Mouse (Mus musculus) midbrain, embryonic 12.5 days (tissue): ENCODE results near the gene Stra8. TPM values are rescaled to one million over a fixed set of nuclear protein-coding genes. Genes with fewer than 3 reads are reported as not detected.

ENCODE experiments used
- ATAC-seq: fragments of 200-750 bp; cut with Nextera tagmentation; 2 replicates; pipeline ENCODE4 v1.8.0; 2017; ENCODE audit warnings: low read depth, moderate TSS enrichment, moderate library complexity; ENCODE audit not compliant: low FRiP score
- H3K27ac ChIP-seq: fragments of 300-500 bp; sonication (generic); replicated peaks from 2 replicates; pipeline ENCODE4 v1.5.1; 2016; ENCODE audit warnings: mild to moderate bottlenecking
- H3K27me3 ChIP-seq: fragments of 300-500 bp; sonication (generic); 2 replicates; pipeline ENCODE4 v1.6.1; 2016; ENCODE audit warnings: mild to moderate bottlenecking
- H3K36me3 ChIP-seq: fragments of 300-500 bp; sonication (generic); 2 replicates; pipeline ENCODE4 v1.6.1; 2016
- H3K4me1 ChIP-seq: fragments of 300-500 bp; sonication (generic); 2 replicates; pipeline ENCODE4 v1.6.1; 2016
- H3K4me2 ChIP-seq: fragments of 300-500 bp; sonication (generic); replicated peaks from 2 replicates; pipeline ENCODE4 v1.6.1; 2016; ENCODE audit warnings: mild to moderate bottlenecking, moderate library complexity
- H3K4me3 ChIP-seq: fragments of 300-500 bp; sonication (generic); 2 replicates; pipeline ENCODE4 v1.5.1; 2016; ENCODE audit warnings: mild to moderate bottlenecking
- H3K9ac ChIP-seq: fragments of 300-500 bp; sonication (generic); replicated peaks from 2 replicates; pipeline ENCODE4 v1.6.1; 2016; ENCODE audit warnings: mild to moderate bottlenecking, moderate library complexity
- H3K9me3 ChIP-seq: fragments of 300-500 bp; sonication (generic); 2 replicates; pipeline ENCODE4 v1.6.1; 2016; ENCODE audit warnings: mild to moderate bottlenecking
- WGBS: fragments of 180-500 bp; shearing (Covaris S2); methylation state at CpG from one replicate; pipeline ENCODE4 v1.1.7; 2016; 5-methylcytosine and 5-hydroxymethylcytosine counted together
- polyA plus RNA-seq: library from polyadenylated mRNA; unstranded; fragments of >200 nt; fragmentation: Nextera tagmentation; extraction: Ambion mirVana; gene quantifications from 2 replicates; pipeline ENCODE4 v1.2.1, GENCODE M21; 2016

Gene Stra8
- polyA plus RNA-seq, 1 experiment from 2014 or later = not detected

GRCm38 (mm10) chr6:34921941-34922340 lies 2.0 kb downstream of the Stra8 start:
- Histone ChIP-seq H3K9me3 (no peaks in the 10 kb centered on the region), H3K36me3 (no peaks in the 10 kb centered on the region), H3K4me3 (no peak overlapping the region), H3K4me2 (no peak overlapping the region), H3K9ac (no peak overlapping the region), H3K4me1 (no peaks in the 10 kb centered on the region), H3K27ac (no peak overlapping the region), H3K27me3 (no peaks in the 10 kb centered on the region)
- 46% methylated on average over 13 of the region's 14 CpGs for WGBS
- 0 out of 2 replicates have a peak, but pooled peaks have one; percentile 54 for ATAC-seq

- Histone ChIP-seq H3K36me3 (no peaks in the 10 kb centered on the region), H3K9ac (no peak overlapping the region), H3K4me1 (no peaks in the 10 kb centered on the region), H3K4me3 (no peak overlapping the region), H3K9me3 (no peaks in the 10 kb centered on the region), H3K27me3 (no peaks in the 10 kb centered on the region), H3K27ac (no peak overlapping the region), H3K4me2 (no peak overlapping the region)
- WGBS = 34% methylated on average over 4 of the region's 4 CpGs
- ATAC-seq = 0 out of 2 replicates have a peak, but pooled peaks have one; percentile 23
These were observed 7.2 kb downstream of the Stra8 start for GRCm38 (mm10) chr6:34927156-34927555.

GRCm38 (mm10) chr6:34927594-34927993 lies 7.6 kb downstream of the Stra8 start:
- no peak overlapping the region for H3K4me2 ChIP-seq
- 94% methylated on average over 8 of the region's 8 CpGs for WGBS
- H3K36me3 ChIP-seq = no peaks in the 10 kb centered on the region
- H3K27ac ChIP-seq = no peak overlapping the region
- no peak overlapping the region for H3K9ac ChIP-seq
- no peak overlapping the region for H3K4me3 ChIP-seq
- no peaks in the 10 kb centered on the region for H3K9me3 ChIP-seq
- no peaks in the 10 kb centered on the region for H3K4me1 ChIP-seq
- no peak for ATAC-seq
- no peaks in the 10 kb centered on the region for H3K27me3 ChIP-seq

- WGBS = 79% methylated on average over 1 of the region's 1 CpGs
- no peak for ATAC-seq
- H3K9ac ChIP-seq = no peak overlapping the region
These were observed 12.7 kb downstream of the Stra8 start for GRCm38 (mm10) chr6:34932633-34933032.

GRCm38 (mm10) chr6:34936743-34937142 lies 16.8 kb downstream of the Stra8 start:
- no peak for ATAC-seq
- no peak overlapping the region for H3K4me3 ChIP-seq
- 0 out of 2 replicates have a peak, but pooled peaks cover 3% of the 10 kb centered on the region for H3K4me1 ChIP-seq
- no peaks in the 10 kb centered on the region for H3K36me3 ChIP-seq
- no peak overlapping the region for H3K9ac ChIP-seq
- WGBS = 72% methylated on average over 5 of the region's 5 CpGs
- H3K9me3 ChIP-seq = no peaks in the 10 kb centered on the region
- H3K4me2 ChIP-seq = no peak overlapping the region
- no peaks in the 10 kb centered on the region for H3K27me3 ChIP-seq
- no peak overlapping the region for H3K27ac ChIP-seq

More at GRCm38 (mm10) chr6:34932633-34933032, 12.7 kb downstream of the Stra8 start:
- no peaks in the 10 kb centered on the region for H3K4me1 ChIP-seq
- H3K27me3 ChIP-seq = no peaks in the 10 kb centered on the region
- no peak overlapping the region for H3K27ac ChIP-seq
- no peak overlapping the region for H3K4me2 ChIP-seq
- no peaks in the 10 kb centered on the region for H3K9me3 ChIP-seq
- no peaks in the 10 kb centered on the region for H3K36me3 ChIP-seq
- H3K4me3 ChIP-seq = no peak overlapping the region

GRCm38 (mm10) chr6:34938280-34938928 lies 18.4 kb downstream of the Stra8 start:
- no peak overlapping the region for H3K27ac ChIP-seq
- H3K36me3 ChIP-seq = no peaks in the 10 kb centered on the region
- H3K4me1 ChIP-seq = 0 out of 2 replicates have a peak, but pooled peaks cover 3% of the 10 kb centered on the region
- 70% methylated on average over 7 of the region's 7 CpGs for WGBS
- ATAC-seq = no peak
- H3K4me3 ChIP-seq = no peak overlapping the region
- no peaks in the 10 kb centered on the region for H3K9me3 ChIP-seq
- no peak overlapping the region for H3K4me2 ChIP-seq
- H3K9ac ChIP-seq = no peak overlapping the region
- H3K27me3 ChIP-seq = no peaks in the 10 kb centered on the region

- H3K9me3 ChIP-seq = no peaks in the 10 kb centered on the region
- no peaks in the 10 kb centered on the region for H3K27me3 ChIP-seq
- 0 out of 2 replicates have a peak, but pooled peaks cover 3% of the 10 kb centered on the region for H3K4me1 ChIP-seq
- 43% methylated on average over 4 of the region's 4 CpGs for WGBS
- H3K4me3 ChIP-seq = no peak overlapping the region
- ATAC-seq = no peak
- H3K36me3 ChIP-seq = no peaks in the 10 kb centered on the region
- H3K9ac ChIP-seq = no peak overlapping the region
- H3K4me2 ChIP-seq = no peak overlapping the region
- H3K27ac ChIP-seq = no peak overlapping the region
These were observed 19.0 kb downstream of the Stra8 start for GRCm38 (mm10) chr6:34938929-34939325.

- Histone ChIP-seq H3K4me3 (no peak overlapping the region), H3K9ac (no peak overlapping the region), H3K36me3 (no peaks in the 10 kb centered on the region), H3K27me3 (no peaks in the 10 kb centered on the region), H3K4me2 (no peak overlapping the region), H3K9me3 (no peaks in the 10 kb centered on the region), H3K4me1 (0 out of 2 replicates have a peak, but pooled peaks cover 3% of the 10 kb centered on the region), H3K27ac (no peak overlapping the region)
- ATAC-seq = no peak
- 90% methylated on average over 8 of the region's 8 CpGs for WGBS
These were observed 19.5 kb downstream of the Stra8 start for GRCm38 (mm10) chr6:34939451-34939850.

- 0 out of 2 replicates have a peak, but pooled peaks cover 3% of the 10 kb centered on the region for H3K4me1 ChIP-seq
- no peak overlapping the region for H3K9ac ChIP-seq
- no peaks in the 10 kb centered on the region for H3K36me3 ChIP-seq
- ATAC-seq = no peak
- H3K4me3 ChIP-seq = no peak overlapping the region
- no peaks in the 10 kb centered on the region for H3K27me3 ChIP-seq
- no peak overlapping the region for H3K27ac ChIP-seq
- 73% methylated on average over 2 of the region's 2 CpGs for WGBS
- no peaks in the 10 kb centered on the region for H3K9me3 ChIP-seq
- H3K4me2 ChIP-seq = no peak overlapping the region
These were observed 21.5 kb downstream of the Stra8 start for GRCm38 (mm10) chr6:34941496-34941895.

GRCm38 (mm10) chr6:34942446-34942845 lies 22.5 kb downstream of the Stra8 start:
- no peaks in the 10 kb centered on the region for H3K36me3 ChIP-seq
- WGBS = 82% methylated on average over 9 of the region's 9 CpGs
- no peaks in the 10 kb centered on the region for H3K27me3 ChIP-seq
- H3K4me2 ChIP-seq = no peak overlapping the region
- no peak overlapping the region for H3K9ac ChIP-seq
- 0 out of 2 replicates have a peak, but pooled peaks cover 3% of the 10 kb centered on the region for H3K4me1 ChIP-seq
- ATAC-seq = no peak
- H3K4me3 ChIP-seq = no peak overlapping the region
- H3K9me3 ChIP-seq = peaks cover 5% of the 10 kb centered on the region; the same call in 1 of the 2 replicates
- no peak overlapping the region for H3K27ac ChIP-seq

GRCm38 (mm10) chr6:34943499-34943898 lies 23.5 kb downstream of the Stra8 start:
- Histone ChIP-seq H3K27me3 (peaks cover 6% of the 10 kb centered on the region; the same call in 1 of the 2 replicates), H3K9ac (no peak overlapping the region), H3K4me2 (no peak overlapping the region), H3K4me1 (0 out of 2 replicates have a peak, but pooled peaks cover 3% of the 10 kb centered on the region), H3K36me3 (no peaks in the 10 kb centered on the region), H3K4me3 (no peak overlapping the region), H3K9me3 (peaks cover 5% of the 10 kb centered on the region; the same call in 1 of the 2 replicates), H3K27ac (no peak overlapping the region)
- WGBS = 85% methylated on average over 5 of the region's 5 CpGs
- no peak for ATAC-seq

- peaks cover 5% of the 10 kb centered on the region; the same call in 1 of the 2 replicates for H3K9me3 ChIP-seq
- H3K9ac ChIP-seq = no peak overlapping the region
- H3K27me3 ChIP-seq = peaks cover 23% of the 10 kb centered on the region
- no peaks in the 10 kb centered on the region for H3K4me1 ChIP-seq
- no peaks in the 10 kb centered on the region for H3K36me3 ChIP-seq
- WGBS = 78% methylated on average over 1 of the region's 1 CpGs
- no peak for ATAC-seq
- H3K27ac ChIP-seq = no peak overlapping the region
- no peak overlapping the region for H3K4me2 ChIP-seq
- H3K4me3 ChIP-seq = no peak overlapping the region
These were observed 26.6 kb downstream of the Stra8 start for GRCm38 (mm10) chr6:34946486-34947079.
